In genomic region chr11:119738990-119739846, GRCm38 (mm10) we compare ENCODE assay signal across 11 mouse cellular contexts.
DNase-seq lines count a peak whose midpoint lies in the region; ATAC-seq and TF ChIP-seq lines count a peak whose summit lies in the region.
"Had no signal": no experiment of that assay in that cellular context is flagged by ENCODE, and none has a peak within 500 bp of the region (broad histone marks: within the 10 kb centered on the region; RNA-seq: fewer than 3 reads in every experiment).

No protein-coding gene starts in this region.

- H3K4me3 ChIP-seq in forebrain, embryonic 10.5 days, result no peak overlapping the region
- H3K4me3 ChIP-seq in layer of hippocampus, adult 2 months, result no peak overlapping the region
- no peak overlapping the region for H3K4me3 ChIP-seq in midbrain, embryonic 15.5 days
- H3K4me3 ChIP-seq: liver, embryonic 13.5 days; neural tube, embryonic 15.5 days had no signal

- H3K9me3 ChIP-seq in forebrain, embryonic 10.5 days, result no peaks in the 10 kb centered on the region
- H3K9me3 ChIP-seq in midbrain, embryonic 15.5 days, result no peaks in the 10 kb centered on the region
- H3K9me3 ChIP-seq: liver, embryonic 13.5 days; neural tube, embryonic 15.5 days had no signal

- H3K27ac ChIP-seq in forebrain, embryonic 10.5 days, result peak overlapping the region; percentile 12; the same call in 1 of the 2 replicates
- H3K27ac ChIP-seq in layer of hippocampus, adult 2 months, result peak overlapping the region; percentile 91
- peak overlapping the region; percentile 32 for H3K27ac ChIP-seq in midbrain, embryonic 15.5 days
- H3K27ac ChIP-seq: kidney, postnatal 0 days; liver, embryonic 13.5 days; neural tube, embryonic 15.5 days had no signal

- H3K9ac ChIP-seq in midbrain, embryonic 15.5 days, result no peak overlapping the region
- H3K9ac ChIP-seq: liver, embryonic 13.5 days; neural tube, embryonic 15.5 days had no signal

- no peak for ATAC-seq in midbrain, embryonic 15.5 days (replicated peaks)

- no peaks in the 10 kb centered on the region for H3K27me3 ChIP-seq in forebrain, embryonic 10.5 days (ENCODE audit: poor library complexity, severe bottlenecking)
- no peaks in the 10 kb centered on the region for H3K27me3 ChIP-seq in midbrain, embryonic 15.5 days (replicated peaks)
- H3K27me3 ChIP-seq: liver, embryonic 13.5 days; neural tube, embryonic 15.5 days had no signal

- peaks cover 20% of the 10 kb centered on the region for H3K4me1 ChIP-seq in forebrain, embryonic 10.5 days
- H3K4me1 ChIP-seq in midbrain, embryonic 15.5 days, result peaks cover 26% of the 10 kb centered on the region

- no peak overlapping the region for H3K4me2 ChIP-seq in midbrain, embryonic 15.5 days
- H3K4me2 ChIP-seq: liver, embryonic 13.5 days; neural tube, embryonic 15.5 days had no signal

- peak; percentile 40 for DNase-seq in cerebellum, adult 11-12 months
- no peak for DNase-seq in cerebellum, postnatal 4 days (ENCODE audit: low spot score in 2 of 2)
- no peak for DNase-seq in forebrain, embryonic 10.5 days (ENCODE audit: extremely low spot score, low spot score)
- peak; percentile 53 to 70 for DNase-seq in layer of hippocampus, adult 2 months (ENCODE audit: low spot score in 2 of 2)
- no peak for DNase-seq in adrenal gland, adult (ENCODE audit: inconsistent age in 2 of 2, low spot score in 1 of 2)
- DNase-seq in urinary bladder, postnatal 10 days (ENCODE audit: low spot score), result no peak
- no peak for DNase-seq in lung, postnatal 4 days
- DNase-seq: liver, embryonic 13.5 days had no signal

- 0 out of 2 replicates have a peak, but pooled peaks cover 3% of the 10 kb centered on the region for H3K36me3 ChIP-seq in forebrain, embryonic 10.5 days (replicated peaks)
- no peaks in the 10 kb centered on the region for H3K36me3 ChIP-seq in midbrain, embryonic 15.5 days (replicated peaks)
- H3K36me3 ChIP-seq: liver, embryonic 13.5 days; neural tube, embryonic 15.5 days had no signal

- no peak for TF ChIP-seq CTCF in layer of hippocampus, adult 2 months (conservative IDR thresholded peaks at IDR 0.05)

- WGBS in forebrain, embryonic 10.5 days, result 70% methylated on average over 7 of the region's 7 CpGs
- 32% methylated on average over 7 of the region's 7 CpGs for WGBS in midbrain, embryonic 15.5 days

Comparison
In these comparisons a context has a peak if more than half of its experiments do, and no peak if none do; other contexts are left out.
1. DNase-seq: peak in cerebellum, adult 11-12 months (single experiment) and layer of hippocampus, adult 2 months (2 of 2); none in cerebellum, postnatal 4 days (0 of 2), forebrain, embryonic 10.5 days (single experiment), adrenal gland, adult (0 of 2), urinary bladder, postnatal 10 days (single experiment) and lung, postnatal 4 days (0 of 2).
2. H3K27ac ChIP-seq: peak in every context shown above with its lines; median percentile 91 in layer of hippocampus, adult 2 months; 32 in midbrain, embryonic 15.5 days; 12 in forebrain, embryonic 10.5 days.